21 mouse cellular contexts compared by ENCODE assay signal in the genomic region with DNA sequence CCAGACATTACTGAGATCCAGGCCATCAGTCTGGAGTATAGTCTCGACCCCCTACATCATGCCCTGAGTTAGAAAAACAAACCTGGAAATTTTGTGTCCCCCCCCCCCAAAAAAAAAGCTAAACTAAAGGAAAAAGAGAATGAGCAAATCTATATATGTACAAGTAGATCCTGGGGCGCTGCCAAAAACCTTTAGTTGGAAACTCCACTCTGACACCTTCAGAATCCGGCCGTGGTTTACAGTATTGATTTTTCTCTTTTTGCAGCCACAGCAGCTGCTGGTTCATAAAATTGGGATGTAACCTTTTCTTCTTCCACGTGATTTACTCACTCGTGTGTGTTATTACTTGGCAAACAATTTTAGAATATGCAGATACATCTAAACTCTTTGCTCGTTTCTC.
DNase-seq lines count a peak whose midpoint lies in the region; ATAC-seq lines count a peak whose summit lies in the region.
"Had no signal": no experiment of that assay in that cellular context is flagged by ENCODE, and none has a peak within 500 bp of the region (broad histone marks: within the 10 kb centered on the region; RNA-seq: fewer than 3 reads in every experiment).

No protein-coding gene starts in this region.

- intact Hi-C loops in left cerebral cortex, postnatal 14 days (cut with DNase I), result no loop called here
- intact Hi-C loops in left cerebral cortex, postnatal 4 days (cut with DNase I), result no loop called here

- peak; percentile 6 to 8 for DNase-seq in frontal cortex, postnatal 14 days (ENCODE audit: low spot score in 2 of 2)
- peak; percentile 20 to 42 for DNase-seq in left cerebral cortex, postnatal 14 days (ENCODE audit: low spot score in 2 of 2)
- DNase-seq in left cerebral cortex, postnatal 4 days, result no peak
- peak; percentile 40 for DNase-seq in brain, adult 2 months (ENCODE audit: low read depth, low spot score)
- peak; percentile 51 to 53 for DNase-seq in right cerebral cortex, postnatal 10 days (ENCODE audit: low spot score in 2 of 2)
- DNase-seq in urinary bladder, adult 18-20 months (ENCODE audit: low spot score in 2 of 2), result no peak
- DNase-seq in ovary, adult 18-20 months (ENCODE audit: low spot score), result no peak
- DNase-seq: adrenal gland, postnatal 10 days; adrenal gland, postnatal 36 days; B cell, adult 2 months; cerebellum, adult 11 months; cerebellum, adult 2 months; cerebellum, adult 9-11 months; cerebellum, postnatal 25 days; embryo, embryonic 11 days; gastrocnemius, postnatal 10 days; gastrocnemius, postnatal 36 days; heart, adult 2 months had no signal

- no peak for ATAC-seq in frontal cortex, adult (ENCODE audit: low TSS enrichment)
- ATAC-seq: forebrain, embryonic 16.5 days; Patski had no signal

Comparison
In these comparisons a context has a peak if more than half of its experiments do, and no peak if none do; other contexts are left out.
1. DNase-seq: peak in frontal cortex, postnatal 14 days (2 of 2), left cerebral cortex, postnatal 14 days (2 of 2), brain, adult 2 months (single experiment) and right cerebral cortex, postnatal 10 days (2 of 2); none in left cerebral cortex, postnatal 4 days (single experiment), urinary bladder, adult 18-20 months (0 of 2) and ovary, adult 18-20 months (single experiment).